Mouse (Mus musculus): ENCODE data around the gene Slc8b1. TPM values are rescaled to one million over a fixed set of nuclear protein-coding genes. Genes with fewer than 3 reads are reported as not detected.

The Slc8b1 gene
- polyA plus RNA-seq, 1 experiment from 2014 or later, result 1.6 TPM

GRCm38 (mm10) chr5:120567761-120568211 lies 56.8 kb downstream of the Slc8b1 start:
- 33% methylated on average over 14 of the region's 14 CpGs for WGBS
- no peaks in the 10 kb centered on the region for H3K9me3 ChIP-seq (ENCODE audit: control insufficient read depth, low read length)

GRCm38 (mm10) chr5:120568336-120568768 lies 57.4 kb downstream of the Slc8b1 start:
- Histone ChIP-seq H3K4me1 (ENCODE audit: control insufficient read depth, insufficient read depth, low read length) (peaks cover 66% of the 10 kb centered on the region), H3K9ac (ENCODE audit: low read length) (no peak overlapping the region), H3K27me3 (ENCODE audit: control insufficient read depth, insufficient read depth, low read length) (no peaks in the 10 kb centered on the region), H3K36me3 (ENCODE audit: control insufficient read depth, insufficient read depth, low read length) (no peaks in the 10 kb centered on the region), H3K27ac (replicated peaks; ENCODE audit: low read depth, low read length) (peak overlapping the region; percentile 85), H3K9me3 (ENCODE audit: control insufficient read depth, low read length) (no peaks in the 10 kb centered on the region), H3K4me2 (ENCODE audit: low read depth, severe bottlenecking) (no peak overlapping the region), H3K4me3 (ENCODE audit: low read depth, low read length) (no peak overlapping the region)
- WGBS, result 30% methylated on average over 9 of the region's 9 CpGs
- DNase-seq (ENCODE audit: low spot score) (no peak), ATAC-seq (ENCODE audit: insufficient number of reproducible peaks, low FRiP score, low TSS enrichment, low read depth) (no peak)

More at GRCm38 (mm10) chr5:120567761-120568211, 56.8 kb downstream of the Slc8b1 start:
- Histone ChIP-seq H3K4me1 (ENCODE audit: control insufficient read depth, insufficient read depth, low read length) (peaks cover 70% of the 10 kb centered on the region), H3K27me3 (ENCODE audit: control insufficient read depth, insufficient read depth, low read length) (no peaks in the 10 kb centered on the region), H3K36me3 (ENCODE audit: control insufficient read depth, insufficient read depth, low read length) (no peaks in the 10 kb centered on the region), H3K27ac (replicated peaks; ENCODE audit: low read depth, low read length) (peak overlapping the region; percentile 85), H3K4me2 (ENCODE audit: low read depth, severe bottlenecking) (peak overlapping the region; percentile 26; the same call in 1 of the 2 replicates), H3K9ac (ENCODE audit: low read length) (peak overlapping the region; percentile 9; the same call in 1 of the 2 replicates), H3K4me3 (ENCODE audit: low read depth, low read length) (no peak overlapping the region)
- DNase-seq (ENCODE audit: low spot score) (no peak), ATAC-seq (ENCODE audit: insufficient number of reproducible peaks, low FRiP score, low TSS enrichment, low read depth) (no peak)

DNA sequence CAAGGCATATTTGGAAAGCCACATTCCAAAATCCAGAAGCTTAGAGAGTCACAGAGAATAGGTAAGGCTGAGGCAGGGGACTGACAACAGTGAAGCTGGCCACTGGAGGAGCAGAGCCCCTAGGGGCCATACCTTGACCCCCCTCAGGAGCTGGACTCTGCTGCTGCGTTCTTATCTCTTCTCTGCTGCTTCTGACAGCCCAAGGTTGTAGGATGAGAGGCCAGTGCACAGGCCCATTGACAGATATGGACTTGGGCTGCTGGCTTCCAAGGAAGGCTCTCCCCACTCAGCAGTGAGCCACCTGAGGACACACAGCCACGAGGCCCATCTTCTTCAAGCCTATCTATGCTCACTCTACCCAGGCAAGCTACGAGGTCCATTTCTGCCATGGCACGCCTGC lies 58.0 kb downstream of the Slc8b1 start:
- no peak overlapping the region for H3K4me3 ChIP-seq (ENCODE audit: low read depth, low read length)
- 90% methylated on average over 4 of the region's 4 CpGs for WGBS
- ATAC-seq (ENCODE audit: insufficient number of reproducible peaks, low FRiP score, low TSS enrichment, low read depth), result no peak
- H3K9ac ChIP-seq (ENCODE audit: low read length), result no peak overlapping the region
- no peaks in the 10 kb centered on the region for H3K27me3 ChIP-seq (ENCODE audit: control insufficient read depth, insufficient read depth, low read length)
- peak overlapping the region; percentile 52; the same call in 1 of the 2 replicates for H3K27ac ChIP-seq (replicated peaks; ENCODE audit: low read depth, low read length)
- no peaks in the 10 kb centered on the region for H3K36me3 ChIP-seq (ENCODE audit: control insufficient read depth, insufficient read depth, low read length)
- peaks cover 62% of the 10 kb centered on the region for H3K4me1 ChIP-seq (ENCODE audit: control insufficient read depth, insufficient read depth, low read length)
- no peaks in the 10 kb centered on the region for H3K9me3 ChIP-seq (ENCODE audit: control insufficient read depth, low read length)
- H3K4me2 ChIP-seq (ENCODE audit: low read depth, severe bottlenecking), result no peak overlapping the region
- no peak for DNase-seq (ENCODE audit: low spot score)

DNA sequence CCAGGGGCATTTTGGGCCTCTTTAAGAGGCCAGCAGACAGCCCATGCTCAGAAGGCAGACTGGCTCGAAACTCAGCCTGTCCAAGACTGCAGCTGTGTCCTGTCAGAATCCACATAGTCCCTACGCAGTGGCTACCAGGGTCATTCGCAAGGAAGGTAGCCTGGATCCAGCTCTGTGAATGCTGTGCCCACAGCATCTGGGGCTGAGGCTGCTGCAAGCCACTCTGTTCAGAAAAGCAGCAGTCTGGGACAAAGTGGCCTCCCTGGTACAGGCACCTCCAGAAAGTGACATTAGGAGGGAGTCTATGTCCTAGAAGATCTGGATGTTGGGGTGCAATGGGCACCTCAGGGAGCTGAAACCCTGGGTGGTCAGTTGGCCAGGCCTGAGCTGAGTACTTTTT lies 58.8 kb downstream of the Slc8b1 start:
- Histone ChIP-seq H3K9me3 (ENCODE audit: control insufficient read depth, low read length) (no peaks in the 10 kb centered on the region), H3K4me2 (ENCODE audit: low read depth, severe bottlenecking) (no peak overlapping the region; the same call in 1 of the 2 replicates), H3K27me3 (ENCODE audit: control insufficient read depth, insufficient read depth, low read length) (no peaks in the 10 kb centered on the region), H3K9ac (ENCODE audit: low read length) (no peak overlapping the region), H3K4me3 (ENCODE audit: low read depth, low read length) (no peak overlapping the region), H3K36me3 (ENCODE audit: control insufficient read depth, insufficient read depth, low read length) (no peaks in the 10 kb centered on the region), H3K4me1 (ENCODE audit: control insufficient read depth, insufficient read depth, low read length) (peaks cover 60% of the 10 kb centered on the region), H3K27ac (replicated peaks; ENCODE audit: low read depth, low read length) (no peak overlapping the region)
- ATAC-seq (ENCODE audit: insufficient number of reproducible peaks, low FRiP score, low TSS enrichment, low read depth), result no peak
- DNase-seq (ENCODE audit: low spot score), result no peak
- WGBS, result 81% methylated on average over 3 of the region's 3 CpGs

DNA sequence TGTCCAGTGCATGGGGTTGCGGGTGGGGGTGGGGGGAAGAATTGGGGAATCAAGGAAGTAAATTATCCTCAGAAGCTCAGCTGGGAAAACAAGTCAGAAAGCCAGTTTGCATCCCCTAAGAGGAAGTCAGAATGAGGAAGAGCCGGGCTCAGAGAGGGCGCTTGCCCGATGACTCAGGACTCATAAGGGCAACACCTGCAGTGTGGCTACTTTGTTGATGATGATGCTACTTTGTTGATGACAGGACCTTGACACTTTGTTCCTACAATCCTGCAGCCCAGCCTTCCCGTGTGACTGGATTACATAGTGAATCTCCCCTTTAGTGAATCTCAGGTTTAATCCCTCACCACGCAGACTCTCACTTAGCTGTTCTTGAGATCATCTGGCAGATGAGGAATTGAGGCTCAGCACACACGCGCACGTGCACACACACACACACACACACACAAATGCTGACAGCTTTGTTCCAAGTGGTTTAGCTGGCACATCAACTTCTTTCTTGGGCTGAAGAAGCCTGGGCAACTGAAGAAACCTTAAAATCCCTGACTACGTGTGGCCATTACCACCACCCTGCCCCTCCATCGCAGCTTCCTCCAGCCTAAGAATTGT lies 59.4 kb downstream of the Slc8b1 start:
- Histone ChIP-seq H3K9ac (ENCODE audit: low read length) (no peak overlapping the region), H3K4me2 (ENCODE audit: low read depth, severe bottlenecking) (no peak overlapping the region; the same call in 1 of the 2 replicates), H3K9me3 (ENCODE audit: control insufficient read depth, low read length) (no peaks in the 10 kb centered on the region), H3K4me1 (ENCODE audit: control insufficient read depth, insufficient read depth, low read length) (peaks cover 56% of the 10 kb centered on the region), H3K4me3 (ENCODE audit: low read depth, low read length) (no peak overlapping the region), H3K27me3 (ENCODE audit: control insufficient read depth, insufficient read depth, low read length) (no peaks in the 10 kb centered on the region), H3K36me3 (ENCODE audit: control insufficient read depth, insufficient read depth, low read length) (no peaks in the 10 kb centered on the region), H3K27ac (replicated peaks; ENCODE audit: low read depth, low read length) (no peak overlapping the region; the same call in 1 of the 2 replicates)
- 86% methylated on average over 11 of the region's 11 CpGs for WGBS
- ATAC-seq (ENCODE audit: insufficient number of reproducible peaks, low FRiP score, low TSS enrichment, low read depth) (no peak), DNase-seq (ENCODE audit: low spot score) (no peak)

DNA sequence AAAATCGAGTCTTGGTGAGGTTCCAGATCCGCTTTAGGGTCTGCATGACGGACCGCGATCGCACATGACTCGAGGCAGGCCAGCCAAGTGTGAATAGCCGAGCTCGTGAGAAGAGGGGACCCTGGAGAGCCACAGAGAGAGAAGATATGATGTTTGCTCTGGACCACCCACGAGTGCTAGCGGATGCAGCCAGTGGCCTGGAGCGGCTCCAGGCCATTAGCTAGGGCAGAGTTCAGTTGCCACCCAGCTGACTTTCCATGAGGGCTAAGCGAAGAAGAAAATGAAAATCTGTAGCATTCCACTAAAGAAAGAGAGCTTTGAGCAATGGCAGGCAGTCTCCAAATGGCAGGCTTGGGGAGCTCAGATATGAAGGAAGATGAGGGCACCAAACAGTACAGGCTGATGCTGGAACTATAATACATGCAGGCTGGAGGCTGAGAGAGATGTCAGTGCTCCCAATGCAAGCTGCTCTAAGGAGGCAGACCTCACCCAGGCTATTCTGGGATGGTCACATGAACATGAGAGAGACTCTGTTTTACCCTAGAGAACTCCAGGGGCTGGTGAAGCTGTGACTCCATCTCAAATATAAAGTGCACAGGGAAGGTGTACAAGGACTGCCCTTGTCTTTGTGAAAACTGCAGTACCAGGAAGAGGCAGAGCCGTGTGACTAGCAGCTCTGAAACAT lies 60.2 kb downstream of the Slc8b1 start:
- H3K4me1 ChIP-seq (ENCODE audit: control insufficient read depth, insufficient read depth, low read length), result peaks cover 48% of the 10 kb centered on the region
- no peak for DNase-seq (ENCODE audit: low spot score)

DNA sequence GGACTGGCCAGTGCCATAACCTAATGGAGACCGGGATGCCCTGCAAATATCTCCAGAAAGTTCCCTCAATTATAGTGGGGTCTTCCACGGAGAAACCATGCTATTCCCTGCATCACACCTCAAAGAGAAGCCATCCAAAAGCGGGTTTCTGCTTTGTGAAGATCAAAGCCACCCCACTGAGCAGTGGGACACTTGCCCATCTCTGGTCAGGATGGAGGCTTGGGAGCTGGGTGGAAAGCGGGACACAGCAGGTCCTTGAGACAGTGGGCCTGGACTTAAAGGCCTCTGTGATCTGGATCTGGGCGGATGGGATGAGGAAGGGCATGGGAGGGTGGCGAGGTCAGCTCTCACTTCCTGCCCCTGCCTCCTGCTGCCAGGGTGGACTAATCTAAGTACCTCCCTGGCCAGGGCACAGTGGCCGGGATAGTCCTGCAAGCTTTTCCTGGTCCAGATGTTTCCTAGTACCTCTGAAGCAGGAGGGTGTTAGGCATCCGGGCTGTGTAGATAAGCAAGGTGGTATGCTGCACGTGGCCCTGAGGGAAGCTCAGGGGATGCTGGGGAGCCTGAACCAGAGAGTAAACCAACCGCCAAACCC lies 63.6 kb downstream of the Slc8b1 start:
- Histone ChIP-seq H3K4me3 (ENCODE audit: low read depth, low read length) (no peak overlapping the region), H3K4me1 (ENCODE audit: control insufficient read depth, insufficient read depth, low read length) (peaks cover 41% of the 10 kb centered on the region), H3K36me3 (ENCODE audit: control insufficient read depth, insufficient read depth, low read length) (no peaks in the 10 kb centered on the region), H3K27me3 (ENCODE audit: control insufficient read depth, insufficient read depth, low read length) (no peaks in the 10 kb centered on the region), H3K4me2 (ENCODE audit: low read depth, severe bottlenecking) (no peak overlapping the region), H3K9me3 (ENCODE audit: control insufficient read depth, low read length) (no peaks in the 10 kb centered on the region), H3K27ac (replicated peaks; ENCODE audit: low read depth, low read length) (no peak overlapping the region), H3K9ac (ENCODE audit: low read length) (no peak overlapping the region)
- no peak for ATAC-seq (ENCODE audit: insufficient number of reproducible peaks, low FRiP score, low TSS enrichment, low read depth)
- WGBS, result 69% methylated on average over 10 of the region's 10 CpGs
- no peak for DNase-seq (ENCODE audit: low spot score)

More for the DNA sequence above, 60.2 kb downstream of the Slc8b1 start:
- H3K9me3 ChIP-seq (ENCODE audit: control insufficient read depth, low read length), result no peaks in the 10 kb centered on the region
- WGBS, result 45% methylated on average over 14 of the region's 14 CpGs
- no peak overlapping the region for H3K9ac ChIP-seq (ENCODE audit: low read length)
- H3K27ac ChIP-seq (replicated peaks; ENCODE audit: low read depth, low read length), result no peak overlapping the region; the same call in 1 of the 2 replicates
- no peaks in the 10 kb centered on the region for H3K36me3 ChIP-seq (ENCODE audit: control insufficient read depth, insufficient read depth, low read length)
- no peak overlapping the region; the same call in 1 of the 2 replicates for H3K4me2 ChIP-seq (ENCODE audit: low read depth, severe bottlenecking)
- no peak overlapping the region for H3K4me3 ChIP-seq (ENCODE audit: low read depth, low read length)
- no peaks in the 10 kb centered on the region for H3K27me3 ChIP-seq (ENCODE audit: control insufficient read depth, insufficient read depth, low read length)
- no peak for ATAC-seq (ENCODE audit: insufficient number of reproducible peaks, low FRiP score, low TSS enrichment, low read depth)

DNA sequence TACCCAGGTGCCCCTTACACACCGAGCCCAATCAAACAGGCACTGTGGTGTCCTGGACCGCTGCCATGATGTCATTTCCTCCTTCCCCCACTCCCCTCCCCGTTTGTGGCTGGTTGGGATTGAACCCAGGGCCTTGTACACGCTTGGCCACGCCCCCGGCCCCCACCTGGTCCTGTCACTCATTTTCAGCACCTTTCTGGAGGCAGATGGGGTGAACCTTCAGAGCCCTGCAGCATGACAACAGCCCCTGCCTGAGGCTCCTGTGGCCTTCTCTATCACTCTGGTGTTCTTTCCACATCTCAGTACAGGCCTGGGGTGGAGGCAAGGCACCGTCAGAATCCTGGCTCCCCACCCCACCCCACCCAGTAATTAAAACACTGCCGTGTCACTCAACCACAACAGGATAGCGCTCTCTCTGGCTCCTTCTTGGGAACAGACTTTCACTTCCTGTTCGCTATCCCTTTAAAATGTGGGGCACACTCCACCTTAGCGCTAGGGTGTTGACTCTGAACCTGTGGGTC lies 65.9 kb downstream of the Slc8b1 start:
- Histone ChIP-seq H3K9ac (ENCODE audit: low read length) (no peak overlapping the region), H3K36me3 (ENCODE audit: control insufficient read depth, insufficient read depth, low read length) (no peaks in the 10 kb centered on the region; the same call in 1 of the 2 replicates), H3K4me2 (ENCODE audit: low read depth, severe bottlenecking) (no peak overlapping the region), H3K27me3 (ENCODE audit: control insufficient read depth, insufficient read depth, low read length) (no peaks in the 10 kb centered on the region), H3K9me3 (ENCODE audit: control insufficient read depth, low read length) (no peaks in the 10 kb centered on the region), H3K4me3 (ENCODE audit: low read depth, low read length) (no peak overlapping the region), H3K4me1 (ENCODE audit: control insufficient read depth, insufficient read depth, low read length) (peaks cover 41% of the 10 kb centered on the region), H3K27ac (replicated peaks; ENCODE audit: low read depth, low read length) (no peak overlapping the region)
- ATAC-seq (ENCODE audit: insufficient number of reproducible peaks, low FRiP score, low TSS enrichment, low read depth), result no peak
- WGBS, result 77% methylated on average over 11 of the region's 11 CpGs
- DNase-seq (ENCODE audit: low spot score), result no peak
